Mouse (Mus musculus): ENCODE results near the gene Atcay. TPM values are rescaled to one million over a fixed set of nuclear protein-coding genes. Genes with fewer than 3 reads are reported as not detected.
A peak's percentile ranks its signal among the peaks of the same experiment; 100 is the strongest.

Gene Atcay
- polyA plus RNA-seq, 1 experiment from 2014 or later: 0.27 TPM

DNA sequence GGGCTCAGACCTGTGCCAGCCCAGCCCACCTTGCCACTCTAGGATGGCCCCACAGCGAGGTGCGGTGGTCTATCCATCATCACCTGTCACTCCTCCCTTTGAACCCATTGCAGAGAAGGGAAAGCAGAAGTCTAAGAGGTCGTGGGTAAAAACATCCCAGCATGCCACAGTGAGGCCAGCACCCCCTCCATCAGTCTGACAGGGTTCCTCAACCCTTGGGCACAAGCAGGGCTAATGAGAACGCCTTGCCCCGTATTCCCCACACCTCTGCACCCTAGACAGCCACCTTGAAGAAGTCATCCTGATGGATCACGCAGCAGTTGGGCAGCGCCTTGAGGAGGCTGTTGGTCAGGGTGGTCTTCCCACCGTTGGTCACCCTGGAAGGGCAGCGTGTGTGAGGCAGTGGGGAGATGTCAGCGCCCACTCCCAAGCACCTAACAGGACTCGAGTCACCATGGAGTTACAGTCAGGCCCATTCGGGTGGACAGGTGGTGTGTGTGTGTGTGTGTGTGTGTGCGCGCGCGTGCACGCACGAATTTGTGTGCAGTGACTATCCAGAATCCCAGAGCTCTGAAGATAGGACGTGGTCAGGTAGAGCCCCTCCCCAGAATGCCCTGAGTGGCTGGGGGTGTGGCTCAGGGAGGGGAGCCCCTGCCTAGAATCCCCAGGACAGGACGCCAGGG is 29.9 kb downstream of the Atcay start:
- no peaks in the 10 kb centered on the region for H3K9me3 ChIP-seq (ENCODE audit: control insufficient read depth, low read length)
- H3K4me3 ChIP-seq (ENCODE audit: low read depth, low read length): no peak overlapping the region
- peaks cover 9% of the 10 kb centered on the region for H3K27me3 ChIP-seq (ENCODE audit: control insufficient read depth, insufficient read depth, low read length)
- no peak overlapping the region for H3K4me2 ChIP-seq (ENCODE audit: low read depth, severe bottlenecking)
- H3K4me1 ChIP-seq (ENCODE audit: control insufficient read depth, insufficient read depth, low read length): no peaks in the 10 kb centered on the region
- no peaks in the 10 kb centered on the region for H3K36me3 ChIP-seq (ENCODE audit: control insufficient read depth, insufficient read depth, low read length)
- no peak for ATAC-seq (ENCODE audit: insufficient number of reproducible peaks, low FRiP score, low TSS enrichment, low read depth)
- 72% methylated on average over 20 of the region's 20 CpGs for WGBS
- no peak for DNase-seq (ENCODE audit: low spot score)
- no peak overlapping the region for H3K27ac ChIP-seq (replicated peaks; ENCODE audit: low read depth, low read length)
- no peak overlapping the region for H3K9ac ChIP-seq (ENCODE audit: low read length)

DNA sequence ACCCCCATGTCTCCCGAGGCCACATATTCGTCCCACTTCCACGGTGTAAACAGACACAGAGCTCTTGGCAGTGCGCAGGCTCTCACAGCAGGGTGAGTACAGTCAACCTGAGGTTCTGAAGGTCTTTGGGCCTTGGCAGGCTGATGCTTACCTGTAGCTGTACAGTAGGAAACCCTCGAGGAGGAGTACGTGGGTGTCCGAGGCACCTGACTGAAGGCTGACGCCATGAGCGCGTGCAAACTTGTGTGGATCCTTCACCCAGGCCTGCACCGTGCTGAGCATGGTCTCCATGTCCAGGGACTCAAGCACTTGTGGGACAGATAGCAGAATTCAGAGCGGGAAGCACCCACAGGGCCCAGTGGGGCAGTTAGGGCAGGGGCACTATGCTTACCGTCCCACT is 30.5 kb downstream of the Atcay start:
- ATAC-seq (ENCODE audit: insufficient number of reproducible peaks, low FRiP score, low TSS enrichment, low read depth) (no peak), DNase-seq (ENCODE audit: low spot score) (no peak)
- Histone ChIP-seq H3K4me2 (ENCODE audit: low read depth, severe bottlenecking) (no peak overlapping the region), H3K27ac (replicated peaks; ENCODE audit: low read depth, low read length) (no peak overlapping the region), H3K4me3 (ENCODE audit: low read depth, low read length) (no peak overlapping the region), H3K36me3 (ENCODE audit: control insufficient read depth, insufficient read depth, low read length) (no peaks in the 10 kb centered on the region), H3K9ac (ENCODE audit: low read length) (no peak overlapping the region), H3K27me3 (ENCODE audit: control insufficient read depth, insufficient read depth, low read length) (peaks cover 15% of the 10 kb centered on the region), H3K4me1 (ENCODE audit: control insufficient read depth, insufficient read depth, low read length) (no peaks in the 10 kb centered on the region), H3K9me3 (ENCODE audit: control insufficient read depth, low read length) (no peaks in the 10 kb centered on the region)
- 87% methylated on average over 13 of the region's 13 CpGs for WGBS

DNA sequence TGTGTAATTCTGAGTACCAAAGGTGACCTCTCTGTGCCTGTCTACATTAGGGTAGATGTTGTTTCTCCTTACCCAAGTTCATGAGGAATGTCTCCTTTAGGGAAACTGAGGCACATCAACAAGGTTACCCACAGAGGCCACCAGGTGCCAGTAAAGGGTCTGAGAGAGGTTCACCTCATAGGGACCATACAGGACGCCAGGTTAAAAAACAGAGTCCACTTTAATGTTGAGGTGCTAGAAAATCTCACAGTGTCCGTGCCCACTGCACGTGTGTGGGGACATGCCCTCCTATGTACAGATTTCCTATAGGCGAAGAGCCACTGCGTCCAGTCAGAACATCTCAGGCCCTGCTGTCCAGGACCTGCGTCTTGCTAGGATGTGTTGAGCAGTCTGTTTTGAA is 31.6 kb downstream of the Atcay start:
- DNase-seq (ENCODE audit: low spot score): no peak
- WGBS: 82% methylated on average over 6 of the region's 6 CpGs
- Histone ChIP-seq H3K4me3 (ENCODE audit: low read depth, low read length) (no peak overlapping the region), H3K4me2 (ENCODE audit: low read depth, severe bottlenecking) (no peak overlapping the region), H3K27ac (replicated peaks; ENCODE audit: low read depth, low read length) (no peak overlapping the region), H3K9ac (ENCODE audit: low read length) (no peak overlapping the region), H3K27me3 (ENCODE audit: control insufficient read depth, insufficient read depth, low read length) (peaks cover 26% of the 10 kb centered on the region), H3K4me1 (ENCODE audit: control insufficient read depth, insufficient read depth, low read length) (peaks cover 3% of the 10 kb centered on the region; the same call in 1 of the 2 replicates), H3K36me3 (ENCODE audit: control insufficient read depth, insufficient read depth, low read length) (no peaks in the 10 kb centered on the region), H3K9me3 (ENCODE audit: control insufficient read depth, low read length) (no peaks in the 10 kb centered on the region)
- ATAC-seq (ENCODE audit: insufficient number of reproducible peaks, low FRiP score, low TSS enrichment, low read depth): no peak

DNA sequence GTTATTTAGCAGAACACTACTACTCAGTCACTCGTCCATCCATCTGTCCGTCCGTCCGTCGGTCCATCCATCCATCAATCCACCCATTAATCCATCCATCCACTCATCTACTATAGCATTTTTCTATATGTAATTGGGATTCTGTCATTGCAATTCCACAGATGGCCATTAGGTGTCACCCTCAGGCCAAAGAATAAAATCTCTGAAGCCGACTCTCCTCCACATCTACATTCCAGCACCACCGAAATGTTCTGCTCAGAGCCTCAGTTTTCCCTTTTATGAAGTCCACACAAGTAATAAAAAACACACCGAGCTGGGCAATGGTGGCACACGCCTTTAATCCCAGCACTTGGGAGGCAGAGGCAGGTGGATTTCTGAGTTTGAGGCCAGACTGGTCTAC is 32.4 kb downstream of the Atcay start:
- H3K4me2 ChIP-seq (ENCODE audit: low read depth, severe bottlenecking): no peak overlapping the region
- no peaks in the 10 kb centered on the region for H3K9me3 ChIP-seq (ENCODE audit: control insufficient read depth, low read length)
- no peak overlapping the region for H3K27ac ChIP-seq (replicated peaks; ENCODE audit: low read depth, low read length)
- 2% methylated on average over 9 of the region's 9 CpGs for WGBS
- H3K4me1 ChIP-seq (ENCODE audit: control insufficient read depth, insufficient read depth, low read length): peaks cover 5% of the 10 kb centered on the region; the same call in 1 of the 2 replicates
- no peak overlapping the region for H3K4me3 ChIP-seq (ENCODE audit: low read depth, low read length)
- peak; percentile 86 for DNase-seq (ENCODE audit: low spot score)
- H3K36me3 ChIP-seq (ENCODE audit: control insufficient read depth, insufficient read depth, low read length): no peaks in the 10 kb centered on the region
- H3K27me3 ChIP-seq (ENCODE audit: control insufficient read depth, insufficient read depth, low read length): peaks cover 30% of the 10 kb centered on the region
- ATAC-seq (ENCODE audit: insufficient number of reproducible peaks, low FRiP score, low TSS enrichment, low read depth): no peak
- no peak overlapping the region for H3K9ac ChIP-seq (ENCODE audit: low read length)

DNA sequence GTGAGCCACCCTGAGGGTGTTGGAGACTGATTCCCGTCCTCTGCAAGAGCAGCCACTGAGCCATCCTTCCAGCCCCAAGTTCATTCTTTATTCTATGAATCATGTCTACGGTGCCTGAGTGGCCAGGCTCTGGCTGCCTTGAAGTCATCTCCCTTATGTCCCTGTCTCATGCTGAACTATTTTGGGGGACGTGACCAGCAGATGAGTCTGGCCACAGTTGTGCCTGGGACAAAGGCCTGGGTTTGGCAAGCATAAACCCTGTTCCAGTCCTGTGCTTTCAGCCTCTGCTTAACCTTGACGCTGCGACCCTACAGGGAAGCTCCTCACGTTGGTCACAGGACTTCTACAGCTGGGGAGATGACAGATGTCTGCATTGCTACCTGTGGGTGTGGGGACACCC is 33.3 kb downstream of the Atcay start:
- ATAC-seq (ENCODE audit: insufficient number of reproducible peaks, low FRiP score, low TSS enrichment, low read depth): no peak

GRCm38 (mm10) chr10:81196470-81197065 is 34.1 kb downstream of the Atcay start:
- H3K4me2 ChIP-seq (ENCODE audit: low read depth, severe bottlenecking): no peak overlapping the region
- ATAC-seq (ENCODE audit: insufficient number of reproducible peaks, low FRiP score, low TSS enrichment, low read depth): no peak
- H3K4me1 ChIP-seq (ENCODE audit: control insufficient read depth, insufficient read depth, low read length): peaks cover 12% of the 10 kb centered on the region; the same call in 1 of the 2 replicates
- WGBS: 65% methylated on average over 11 of the region's 11 CpGs
- H3K9ac ChIP-seq (ENCODE audit: low read length): no peak overlapping the region
- no peaks in the 10 kb centered on the region for H3K36me3 ChIP-seq (ENCODE audit: control insufficient read depth, insufficient read depth, low read length)
- H3K4me3 ChIP-seq (ENCODE audit: low read depth, low read length): no peak overlapping the region
- no peak for DNase-seq (ENCODE audit: low spot score)
- no peak overlapping the region for H3K27ac ChIP-seq (replicated peaks; ENCODE audit: low read depth, low read length)
- peaks cover 32% of the 10 kb centered on the region for H3K27me3 ChIP-seq (ENCODE audit: control insufficient read depth, insufficient read depth, low read length)
- no peaks in the 10 kb centered on the region for H3K9me3 ChIP-seq (ENCODE audit: control insufficient read depth, low read length)

More for the DNA sequence above, 33.3 kb downstream of the Atcay start:
- H3K4me3 ChIP-seq (ENCODE audit: low read depth, low read length): no peak overlapping the region
- no peak overlapping the region for H3K4me2 ChIP-seq (ENCODE audit: low read depth, severe bottlenecking)
- no peaks in the 10 kb centered on the region for H3K9me3 ChIP-seq (ENCODE audit: control insufficient read depth, low read length)
- no peaks in the 10 kb centered on the region for H3K36me3 ChIP-seq (ENCODE audit: control insufficient read depth, insufficient read depth, low read length)
- peaks cover 8% of the 10 kb centered on the region; the same call in 1 of the 2 replicates for H3K4me1 ChIP-seq (ENCODE audit: control insufficient read depth, insufficient read depth, low read length)
- H3K9ac ChIP-seq (ENCODE audit: low read length): no peak overlapping the region
- no peak overlapping the region for H3K27ac ChIP-seq (replicated peaks; ENCODE audit: low read depth, low read length)
- DNase-seq (ENCODE audit: low spot score): no peak
- H3K27me3 ChIP-seq (ENCODE audit: control insufficient read depth, insufficient read depth, low read length): peaks cover 32% of the 10 kb centered on the region
- 57% methylated on average over 6 of the region's 6 CpGs for WGBS

GRCm38 (mm10) chr10:81195300-81195699 is 35.3 kb downstream of the Atcay start:
- 61% methylated on average over 4 of the region's 4 CpGs for WGBS
- ATAC-seq (ENCODE audit: insufficient number of reproducible peaks, low FRiP score, low TSS enrichment, low read depth): no peak
- Histone ChIP-seq H3K4me2 (ENCODE audit: low read depth, severe bottlenecking) (no peak overlapping the region), H3K4me3 (ENCODE audit: low read depth, low read length) (no peak overlapping the region), H3K27ac (replicated peaks; ENCODE audit: low read depth, low read length) (no peak overlapping the region), H3K27me3 (ENCODE audit: control insufficient read depth, insufficient read depth, low read length) (peaks cover 32% of the 10 kb centered on the region), H3K9ac (ENCODE audit: low read length) (no peak overlapping the region), H3K9me3 (ENCODE audit: control insufficient read depth, low read length) (no peaks in the 10 kb centered on the region), H3K4me1 (ENCODE audit: control insufficient read depth, insufficient read depth, low read length) (peaks cover 12% of the 10 kb centered on the region; the same call in 1 of the 2 replicates), H3K36me3 (ENCODE audit: control insufficient read depth, insufficient read depth, low read length) (no peaks in the 10 kb centered on the region; the same call in 1 of the 2 replicates)
- no peak for DNase-seq (ENCODE audit: low spot score)

DNA sequence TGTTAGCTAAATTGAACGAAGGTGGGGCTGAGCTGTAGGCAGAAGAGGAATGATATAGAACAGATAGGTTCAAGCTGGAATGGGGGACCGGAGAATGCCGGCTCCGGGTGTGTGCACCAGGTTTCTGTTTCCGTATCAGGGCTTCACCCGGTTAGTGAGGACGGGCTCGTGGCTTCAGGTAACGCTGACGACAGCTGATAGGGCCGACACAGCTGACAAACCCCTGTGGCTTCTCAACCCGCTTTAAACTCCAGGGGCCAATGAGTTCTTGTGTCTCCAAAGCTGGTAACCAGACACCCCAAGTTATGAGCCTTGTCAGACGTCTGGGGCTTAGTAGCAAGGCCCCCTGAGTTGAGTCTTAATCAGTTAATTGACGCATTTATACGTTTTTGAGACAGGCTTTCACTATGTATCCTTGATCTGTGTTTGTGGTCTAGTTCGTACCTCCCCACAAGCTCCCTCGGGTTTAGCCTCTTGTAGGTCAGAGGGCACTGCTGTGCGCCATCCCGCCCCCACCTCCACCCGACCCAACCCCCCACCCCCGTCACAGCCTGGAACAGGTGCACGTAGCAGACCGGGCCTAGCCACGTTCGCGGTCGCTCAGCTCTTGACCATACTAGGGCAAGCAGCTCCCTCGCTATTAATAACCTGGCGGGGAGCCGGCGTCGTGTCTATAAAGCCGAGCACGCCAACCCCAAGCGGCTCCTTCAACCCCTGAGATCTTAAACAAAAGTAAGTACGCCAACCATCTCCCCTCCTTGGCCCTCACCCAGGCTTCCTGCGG is 36.5 kb downstream of the Atcay start:
- H3K36me3 ChIP-seq (ENCODE audit: control insufficient read depth, insufficient read depth, low read length): no peaks in the 10 kb centered on the region; the same call in 1 of the 2 replicates
- DNase-seq (ENCODE audit: low spot score): no peak
- H3K9ac ChIP-seq (ENCODE audit: low read length): no peak overlapping the region
- peaks cover 29% of the 10 kb centered on the region for H3K27me3 ChIP-seq (ENCODE audit: control insufficient read depth, insufficient read depth, low read length)
- no peak for ATAC-seq (ENCODE audit: insufficient number of reproducible peaks, low FRiP score, low TSS enrichment, low read depth)
- WGBS: 21% methylated on average over 37 of the region's 37 CpGs
- H3K4me3 ChIP-seq (ENCODE audit: low read depth, low read length): no peak overlapping the region
- peaks cover 12% of the 10 kb centered on the region; the same call in 1 of the 2 replicates for H3K4me1 ChIP-seq (ENCODE audit: control insufficient read depth, insufficient read depth, low read length)
- no peak overlapping the region for H3K27ac ChIP-seq (replicated peaks; ENCODE audit: low read depth, low read length)
- H3K4me2 ChIP-seq (ENCODE audit: low read depth, severe bottlenecking): 0 out of 2 replicates have a peak overlapping the region, but pooled peaks have one; percentile 3
- H3K9me3 ChIP-seq (ENCODE audit: control insufficient read depth, low read length): no peaks in the 10 kb centered on the region
